Mouse (Mus musculus) erythroblast, embryonic 14.5 days (primary cell): ENCODE results near the gene Tenm4.

Source experiments
- GATA1 ChIP-seq: IDR thresholded peaks from 2 replicates; pipeline ENCODE4 v1.6.1; 2012; ENCODE audit warnings: low read length, inconsistent platforms, mixed read lengths
- TAL1 ChIP-seq: IDR thresholded peaks from 3 replicates; pipeline ENCODE4 v1.6.1; 2012; ENCODE audit warnings: low read length, inconsistent platforms, mixed read lengths

DNA sequence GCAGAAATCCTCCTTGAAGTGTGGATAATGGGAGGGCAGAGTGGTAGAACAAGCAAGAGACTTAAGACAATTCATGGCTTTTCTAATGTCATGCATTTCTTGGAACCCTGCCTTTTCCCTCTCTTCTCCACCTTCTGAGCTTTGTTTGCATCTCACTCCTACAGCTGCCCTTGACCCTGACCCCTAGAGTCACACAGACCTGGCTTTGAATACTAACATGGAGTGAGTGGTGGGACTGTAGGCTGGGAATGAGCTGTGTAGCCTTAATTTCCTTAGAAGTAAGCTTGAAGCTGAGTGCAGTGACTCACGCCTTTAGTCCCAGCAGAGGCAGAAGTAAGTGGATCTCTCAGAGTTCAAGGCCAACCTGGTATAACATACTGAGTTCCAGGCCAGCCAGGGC lies 733.9 kb downstream of the Tenm4 start:
- TF ChIP-seq GATA1 (no peak), TAL1 (no peak)
